Mouse (Mus musculus): ENCODE results near the gene Smad9. TPM values are rescaled to one million over a fixed set of nuclear protein-coding genes. Genes with fewer than 3 reads are reported as not detected.
"Not testable (repeated sequence)": the region's sequence is repeated elsewhere in the genome, so short reads cannot be mapped to it uniquely, and the experiment has no call there.

The Smad9 gene
- polyA plus RNA-seq, 1 experiment from 2014 or later = 1.2 TPM

GRCm38 (mm10) chr3:54759211-54759610, 3.8 kb downstream of the Smad9 start:
- no peak for ATAC-seq (ENCODE audit: insufficient number of reproducible peaks, low FRiP score, low TSS enrichment, low read depth)
- H3K27me3 ChIP-seq = peaks cover 5% of the 10 kb centered on the region; the same call in 1 of the 2 replicates
- no peak overlapping the region for H3K27ac ChIP-seq (replicated peaks)
- H3K4me1 ChIP-seq = peaks cover 19% of the 10 kb centered on the region
- H3K9ac ChIP-seq = no peak overlapping the region
- no peak overlapping the region for H3K4me2 ChIP-seq (replicated peaks)
- 58% methylated on average over 9 of the region's 9 CpGs for whole genome bisulfite sequencing
- no peaks in the 10 kb centered on the region for H3K9me3 ChIP-seq (replicated peaks)
- no peak overlapping the region for H3K4me3 ChIP-seq (replicated peaks)
- H3K36me3 ChIP-seq = no peaks in the 10 kb centered on the region

DNA sequence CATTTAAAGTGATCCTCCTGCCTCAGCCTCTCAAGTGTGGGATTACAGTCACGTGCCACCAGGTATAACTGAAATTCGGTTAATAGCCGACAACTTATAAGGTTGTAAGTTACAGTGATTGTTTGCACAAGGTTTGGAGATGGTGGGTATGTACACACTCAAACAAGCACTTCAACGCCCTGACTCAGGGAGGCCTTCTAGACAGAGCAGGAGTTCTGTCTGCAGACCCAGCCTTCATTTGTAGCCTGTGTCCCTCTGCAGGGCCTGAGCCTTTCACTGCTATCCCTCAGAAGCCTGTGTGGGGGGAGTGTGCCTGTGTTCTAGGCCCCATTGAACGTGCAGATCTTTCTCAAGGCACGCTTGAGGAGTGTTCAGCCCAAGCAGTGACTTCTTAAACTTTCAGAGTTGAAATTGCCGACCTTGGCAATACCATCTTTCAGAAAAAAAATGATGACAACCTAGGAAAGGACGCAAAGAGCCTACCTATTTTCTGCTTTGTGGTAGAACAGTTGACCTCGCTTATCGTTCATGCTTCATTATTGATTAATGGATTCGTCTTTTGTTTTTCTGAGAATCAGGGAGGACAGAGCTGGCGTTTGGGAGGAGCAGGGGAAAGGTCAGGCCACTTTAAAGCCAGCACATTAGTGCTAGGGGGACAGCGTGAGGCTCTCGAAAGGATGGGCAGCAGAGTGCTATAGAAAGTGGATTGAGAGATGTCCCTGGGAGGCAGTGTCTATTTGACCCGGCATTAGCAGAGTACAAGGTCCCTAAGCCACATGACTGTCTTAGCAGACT, 5.1 kb downstream of the Smad9 start:
- ATAC-seq (ENCODE audit: insufficient number of reproducible peaks, low FRiP score, low TSS enrichment, low read depth) = no peak
- Histone ChIP-seq H3K27me3 (no peaks in the 10 kb centered on the region), H3K4me2 (replicated peaks) (no peak overlapping the region), H3K9ac (no peak overlapping the region), H3K4me3 (replicated peaks) (no peak overlapping the region), H3K36me3 (no peaks in the 10 kb centered on the region), H3K27ac (replicated peaks) (no peak overlapping the region), H3K9me3 (replicated peaks) (no peaks in the 10 kb centered on the region), H3K4me1 (peaks cover 11% of the 10 kb centered on the region)
- WGBS = 75% methylated on average over 15 of the region's 15 CpGs

DNA sequence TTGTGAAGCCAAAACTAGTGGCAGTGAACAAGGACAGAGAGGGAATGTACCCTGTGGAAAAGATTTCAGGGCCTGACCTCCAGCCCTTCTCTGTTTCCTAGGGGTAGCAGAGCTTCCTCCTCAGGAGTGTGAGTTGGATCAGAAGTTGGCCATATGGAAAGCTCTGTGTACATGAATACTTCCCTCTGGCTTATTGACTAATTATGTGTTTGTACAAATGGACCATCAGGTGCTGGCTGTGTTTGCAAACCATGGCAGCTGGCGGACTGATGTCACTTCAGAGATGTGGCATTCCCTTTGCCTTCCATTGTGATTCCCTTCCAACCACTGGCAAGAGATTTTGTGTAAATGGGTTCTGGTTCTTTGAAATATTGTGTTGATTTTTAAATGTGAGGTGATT, 5.9 kb downstream of the Smad9 start:
- no peak for ATAC-seq (ENCODE audit: insufficient number of reproducible peaks, low FRiP score, low TSS enrichment, low read depth)

GRCm38 (mm10) chr3:54764418-54764817, 9.0 kb downstream of the Smad9 start:
- ATAC-seq (ENCODE audit: insufficient number of reproducible peaks, low FRiP score, low TSS enrichment, low read depth) = no peak; the same call in 1 of the 2 replicates
- Histone ChIP-seq H3K9me3 (replicated peaks) (no peaks in the 10 kb centered on the region), H3K4me2 (replicated peaks) (peak overlapping the region; percentile 34), H3K9ac (no peak overlapping the region), H3K27me3 (no peaks in the 10 kb centered on the region), H3K36me3 (no peaks in the 10 kb centered on the region), H3K4me3 (replicated peaks) (peak overlapping the region; percentile 29), H3K27ac (replicated peaks) (no peak overlapping the region), H3K4me1 (no peaks in the 10 kb centered on the region)
- 55% methylated on average over 18 of the region's 18 CpGs for WGBS

More for the DNA sequence above, 5.9 kb downstream of the Smad9 start:
- H3K9me3 ChIP-seq (replicated peaks) = no peaks in the 10 kb centered on the region
- no peak overlapping the region for H3K27ac ChIP-seq (replicated peaks)
- no peak overlapping the region for H3K9ac ChIP-seq
- peaks cover 3% of the 10 kb centered on the region for H3K4me1 ChIP-seq
- H3K36me3 ChIP-seq = no peaks in the 10 kb centered on the region
- no peak overlapping the region for H3K4me2 ChIP-seq (replicated peaks)
- no peaks in the 10 kb centered on the region for H3K27me3 ChIP-seq
- no peak overlapping the region for H3K4me3 ChIP-seq (replicated peaks)
- WGBS = 79% methylated on average over 1 of the region's 1 CpGs

DNA sequence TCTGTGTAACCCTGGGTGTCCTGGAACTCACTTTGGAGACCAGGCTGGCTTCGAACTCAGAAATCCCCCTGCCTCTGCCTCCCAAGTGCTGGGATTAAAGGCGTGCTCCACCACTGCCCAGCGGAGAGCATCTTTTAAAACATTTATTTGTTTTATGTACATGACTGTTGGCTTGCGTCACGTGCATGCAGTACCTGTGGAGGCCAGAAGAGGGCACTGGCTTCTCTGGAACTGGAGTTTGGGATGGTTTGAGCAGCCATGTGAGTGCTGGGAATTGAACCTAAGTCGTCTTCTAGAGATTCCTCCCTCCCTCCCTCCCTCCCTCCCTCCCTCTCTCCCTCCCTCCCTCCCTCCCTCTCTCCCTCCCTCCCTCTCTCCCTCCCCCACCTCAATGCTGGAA, 10.1 kb downstream of the Smad9 start:
- ATAC-seq (ENCODE audit: insufficient number of reproducible peaks, low FRiP score, low TSS enrichment, low read depth); H3K4me2 ChIP-seq (replicated peaks); H3K36me3 ChIP-seq; H3K9me3 ChIP-seq (replicated peaks); H3K9ac ChIP-seq; H3K4me1 ChIP-seq; H3K27me3 ChIP-seq; H3K4me3 ChIP-seq (replicated peaks); H3K27ac ChIP-seq (replicated peaks): not testable (repeated sequence)
- 86% methylated on average over 6 of the region's 6 CpGs for whole genome bisulfite sequencing

DNA sequence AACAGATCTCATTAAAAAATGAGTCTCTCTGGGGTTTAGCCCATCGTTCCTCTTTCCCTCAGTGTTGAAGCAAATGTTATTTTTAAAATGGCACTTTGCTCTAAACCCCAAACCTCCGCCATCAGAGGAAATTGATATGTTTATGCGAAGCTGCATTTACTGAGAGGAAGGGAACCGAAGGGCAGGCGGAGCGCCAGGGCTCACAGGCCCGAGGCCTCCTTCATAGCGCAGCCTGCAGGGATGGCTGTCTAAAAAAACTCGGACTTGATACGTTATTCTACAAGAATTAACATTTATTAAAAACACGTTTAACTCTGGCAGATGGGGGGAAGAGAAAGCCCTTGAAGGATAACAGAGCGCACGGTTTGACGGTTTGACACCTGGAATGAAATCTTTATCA, 10.7 kb downstream of the Smad9 start:
- H3K27ac ChIP-seq (replicated peaks) = no peak overlapping the region
- H3K9ac ChIP-seq = no peak overlapping the region

GRCm38 (mm10) chr3:54766811-54767210, 11.4 kb downstream of the Smad9 start:
- no peak overlapping the region for H3K4me2 ChIP-seq (replicated peaks)
- no peaks in the 10 kb centered on the region for H3K27me3 ChIP-seq
- no peaks in the 10 kb centered on the region for H3K4me1 ChIP-seq
- no peaks in the 10 kb centered on the region for H3K9me3 ChIP-seq (replicated peaks)
- WGBS = 81% methylated on average over 5 of the region's 5 CpGs
- no peak for ATAC-seq (ENCODE audit: insufficient number of reproducible peaks, low FRiP score, low TSS enrichment, low read depth)
- H3K36me3 ChIP-seq = no peaks in the 10 kb centered on the region
- no peak overlapping the region for H3K27ac ChIP-seq (replicated peaks)
- no peak overlapping the region for H3K9ac ChIP-seq
- H3K4me3 ChIP-seq (replicated peaks) = no peak overlapping the region

More for the DNA sequence above, 10.7 kb downstream of the Smad9 start:
- Histone ChIP-seq H3K27me3 (no peaks in the 10 kb centered on the region), H3K4me3 (replicated peaks) (no peak overlapping the region), H3K4me1 (no peaks in the 10 kb centered on the region), H3K9me3 (replicated peaks) (no peaks in the 10 kb centered on the region), H3K36me3 (no peaks in the 10 kb centered on the region), H3K4me2 (replicated peaks) (no peak overlapping the region)
- ATAC-seq (ENCODE audit: insufficient number of reproducible peaks, low FRiP score, low TSS enrichment, low read depth) = no peak
- WGBS = 47% methylated on average over 14 of the region's 14 CpGs

DNA sequence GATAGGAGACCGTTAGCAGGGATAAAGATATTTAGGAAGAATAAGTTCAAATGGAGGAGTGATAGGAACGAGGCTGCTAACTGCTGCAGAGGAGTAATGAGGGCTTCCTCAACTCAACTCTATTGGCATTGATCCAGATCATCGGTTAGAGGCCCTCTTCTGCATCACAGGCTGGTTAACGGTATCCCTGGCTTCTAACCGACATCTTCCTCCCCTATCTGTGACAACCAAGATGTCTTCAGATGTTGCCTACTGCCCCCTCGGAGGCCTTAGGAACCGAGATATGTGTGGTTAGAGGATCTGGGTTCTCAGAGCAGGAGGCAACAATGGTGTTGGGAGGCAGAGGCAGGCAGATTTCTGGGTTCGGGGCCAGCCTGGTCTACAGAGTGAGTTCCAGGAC, 13.2 kb downstream of the Smad9 start:
- WGBS = 92% methylated on average over 8 of the region's 8 CpGs

DNA sequence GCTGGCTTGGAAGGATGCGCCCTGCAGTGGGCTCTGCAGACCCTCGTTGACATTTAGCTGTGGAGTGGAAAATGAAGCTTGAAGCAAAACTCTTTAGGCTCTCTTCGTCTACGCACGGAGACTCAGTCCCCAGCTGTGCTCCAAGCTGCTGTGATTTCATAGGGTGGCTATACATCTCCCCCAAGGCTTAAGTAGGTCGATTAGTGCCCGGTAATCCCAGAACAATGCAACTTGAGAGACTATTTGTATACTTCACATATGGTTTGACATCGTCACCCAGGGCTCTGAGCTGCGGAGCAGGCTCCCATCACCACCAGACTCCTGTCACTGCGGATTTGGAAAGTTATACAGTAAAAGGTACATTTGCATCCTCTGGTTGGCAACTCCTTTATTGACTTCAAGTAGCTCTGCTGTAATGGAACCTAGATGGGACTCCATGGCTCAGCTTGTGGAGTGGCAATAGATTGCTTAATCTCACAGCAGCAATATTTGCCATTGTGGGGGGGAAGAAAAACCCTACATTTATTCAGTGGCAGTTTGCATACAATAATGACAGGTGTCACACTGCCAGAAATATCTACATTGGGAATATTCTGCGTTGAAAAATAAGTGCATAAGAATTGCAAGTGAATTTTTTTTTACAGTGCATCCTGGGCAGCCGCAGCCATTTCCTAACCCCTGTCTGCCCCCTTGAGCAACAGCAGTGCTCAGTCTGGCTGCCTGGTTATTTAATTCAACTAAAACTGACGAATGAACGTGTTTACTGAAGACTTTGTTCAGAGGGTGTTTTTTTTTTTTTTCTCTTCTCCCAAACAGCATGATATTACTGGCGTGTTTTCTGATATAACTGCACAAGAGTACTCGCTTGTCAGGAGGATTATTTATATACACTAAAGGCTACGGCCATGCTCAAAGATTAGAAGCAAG, 14.2 kb downstream of the Smad9 start:
- Histone ChIP-seq H3K27me3 (no peaks in the 10 kb centered on the region), H3K4me1 (no peaks in the 10 kb centered on the region), H3K9me3 (replicated peaks) (no peaks in the 10 kb centered on the region), H3K36me3 (no peaks in the 10 kb centered on the region), H3K4me2 (replicated peaks) (no peak overlapping the region), H3K27ac (replicated peaks) (no peak overlapping the region), H3K9ac (no peak overlapping the region), H3K4me3 (replicated peaks) (no peak overlapping the region)
- no peak for ATAC-seq (ENCODE audit: insufficient number of reproducible peaks, low FRiP score, low TSS enrichment, low read depth)
- WGBS = 68% methylated on average over 17 of the region's 17 CpGs

More for the DNA sequence above, 13.2 kb downstream of the Smad9 start:
- Histone ChIP-seq H3K4me3 (replicated peaks) (no peak overlapping the region), H3K9ac (no peak overlapping the region), H3K27ac (replicated peaks) (no peak overlapping the region), H3K4me2 (replicated peaks) (no peak overlapping the region), H3K9me3 (replicated peaks) (no peaks in the 10 kb centered on the region), H3K36me3 (no peaks in the 10 kb centered on the region), H3K27me3 (no peaks in the 10 kb centered on the region), H3K4me1 (no peaks in the 10 kb centered on the region)
- no peak for ATAC-seq (ENCODE audit: insufficient number of reproducible peaks, low FRiP score, low TSS enrichment, low read depth)

GRCm38 (mm10) chr3:54773613-54774012, 18.2 kb downstream of the Smad9 start:
- Histone ChIP-seq H3K9me3 (replicated peaks) (no peaks in the 10 kb centered on the region), H3K4me1 (no peaks in the 10 kb centered on the region), H3K36me3 (no peaks in the 10 kb centered on the region), H3K4me2 (replicated peaks) (no peak overlapping the region), H3K27me3 (no peaks in the 10 kb centered on the region), H3K4me3 (replicated peaks) (no peak overlapping the region), H3K27ac (replicated peaks) (no peak overlapping the region), H3K9ac (no peak overlapping the region)
- 84% methylated on average over 6 of the region's 6 CpGs for WGBS
- no peak for ATAC-seq (ENCODE audit: insufficient number of reproducible peaks, low FRiP score, low TSS enrichment, low read depth)

GRCm38 (mm10) chr3:54775989-54776631, 20.7 kb downstream of the Smad9 start:
- Histone ChIP-seq H3K4me3 (replicated peaks) (no peak overlapping the region), H3K27ac (replicated peaks) (no peak overlapping the region), H3K9me3 (replicated peaks) (no peaks in the 10 kb centered on the region), H3K4me1 (no peaks in the 10 kb centered on the region), H3K36me3 (no peaks in the 10 kb centered on the region), H3K9ac (no peak overlapping the region), H3K4me2 (replicated peaks) (no peak overlapping the region), H3K27me3 (no peaks in the 10 kb centered on the region)
- no peak for ATAC-seq (ENCODE audit: insufficient number of reproducible peaks, low FRiP score, low TSS enrichment, low read depth)
- WGBS = 72% methylated on average over 7 of the region's 7 CpGs
